Mouse (Mus musculus): ENCODE data around the gene Kcnq2. TPM values are rescaled to one million over a fixed set of nuclear protein-coding genes. Genes with fewer than 3 reads are reported as not detected.

Kcnq2 gene
- total and polyA plus RNA-seq, 3 experiments = 0.19 to 0.57 TPM; not detected in 1

GRCm38 (mm10) chr2:181039356-181039680 lies 95.8 kb downstream of the Kcnq2 start:
- H3K36me3 ChIP-seq (ENCODE audit: control insufficient read depth in 1 of 2, insufficient read depth in 2 of 2, low read length in 2 of 2) = no peaks in the 10 kb centered on the region
- no peaks in the 10 kb centered on the region for H3K4me1 ChIP-seq (ENCODE audit: control insufficient read depth in 1 of 2, insufficient read depth in 2 of 2, low read length in 2 of 2)
- no peak overlapping the region for H3K27ac ChIP-seq (ENCODE audit: control insufficient read depth, low read depth, low read length)
- H3K4me3 ChIP-seq (ENCODE audit: control insufficient read depth in 1 of 2, insufficient read depth in 1 of 2, low read depth in 2 of 2, low read length in 2 of 2) = no peak overlapping the region
- no peaks in the 10 kb centered on the region for H3K79me2 ChIP-seq (ENCODE audit: control insufficient read depth, insufficient read depth, low read length, poor library complexity)
- no peaks in the 10 kb centered on the region for H3K9me3 ChIP-seq (replicated peaks; ENCODE audit: insufficient read depth, low read length)
- DNase-seq (ENCODE audit: low read depth, low spot score) = no peak
- peaks cover 0 to 3% of the 10 kb centered on the region in 2 experiments; a peak in 1 of 4 replicates for H3K27me3 ChIP-seq (ENCODE audit: control insufficient read depth in 1 of 2, insufficient read depth in 2 of 2, low read length in 2 of 2)
- H3K9ac ChIP-seq (ENCODE audit: control insufficient read depth, low read depth, low read length, poor library complexity, severe bottlenecking) = no peak overlapping the region
- no peak for TF ChIP-seq ETS1 (IDR thresholded peaks at IDR 0.05; ENCODE audit: low read depth, low read length)
- no peak for TF ChIP-seq SMC3 (IDR thresholded peaks at IDR 0.05; ENCODE audit: low read depth, low read length)
- no peak for TF ChIP-seq MAX (IDR thresholded peaks at IDR 0.05; ENCODE audit: low read length)
- TF ChIP-seq MYB (IDR thresholded peaks at IDR 0.05; ENCODE audit: low read depth, low read length) = no peak

- Histone ChIP-seq H3K27ac (ENCODE audit: control insufficient read depth, low read depth, low read length) (no peak overlapping the region), H3K4me1 (ENCODE audit: control insufficient read depth in 1 of 2, insufficient read depth in 2 of 2, low read length in 2 of 2) (no peaks in the 10 kb centered on the region), H3K79me2 (ENCODE audit: control insufficient read depth, insufficient read depth, low read length, poor library complexity) (no peaks in the 10 kb centered on the region), H3K9ac (ENCODE audit: control insufficient read depth, low read depth, low read length, poor library complexity, severe bottlenecking) (no peak overlapping the region), H3K36me3 (ENCODE audit: control insufficient read depth in 1 of 2, insufficient read depth in 2 of 2, low read length in 2 of 2) (no peaks in the 10 kb centered on the region), H3K27me3 (ENCODE audit: control insufficient read depth in 1 of 2, insufficient read depth in 2 of 2, low read length in 2 of 2) (peaks cover 0 to 3% of the 10 kb centered on the region in 2 experiments; a peak in 1 of 4 replicates), H3K4me3 (ENCODE audit: control insufficient read depth in 1 of 2, insufficient read depth in 1 of 2, low read depth in 2 of 2, low read length in 2 of 2) (no peak overlapping the region), H3K9me3 (replicated peaks; ENCODE audit: insufficient read depth, low read length) (no peaks in the 10 kb centered on the region)
- DNase-seq (ENCODE audit: low read depth, low spot score) = no peak
- no peak for TF ChIP-seq MEF2A (IDR thresholded peaks at IDR 0.05; ENCODE audit: extremely low read depth, insufficient replicate concordance, low read depth, low read length, poor library complexity, severe bottlenecking)
- no peak for TF ChIP-seq ELF1 (IDR thresholded peaks at IDR 0.05; ENCODE audit: low read depth, low read length)
- no peak for TF ChIP-seq POLR2A (IDR thresholded peaks at IDR 0.05; ENCODE audit: control insufficient read depth in 1 of 2, insufficient read depth in 1 of 2, low read depth in 1 of 2, low read length in 2 of 2, poor library complexity in 1 of 2)
- TF ChIP-seq BHLHE40 (IDR thresholded peaks at IDR 0.05; ENCODE audit: borderline replicate concordance, low read depth, low read length) = no peak
- no peak for TF ChIP-seq TAL1 (IDR thresholded peaks at IDR 0.05; ENCODE audit: low read length)
- TF ChIP-seq POLR2AphosphoS2 (IDR thresholded peaks at IDR 0.05; ENCODE audit: low read length) = no peak
- TF ChIP-seq MAX (IDR thresholded peaks at IDR 0.05; ENCODE audit: low read length) = no peak
- no peak for TF ChIP-seq ZMIZ1 (IDR thresholded peaks at IDR 0.05; ENCODE audit: low read depth, low read length)
- TF ChIP-seq E2F4 (IDR thresholded peaks at IDR 0.05; ENCODE audit: borderline replicate concordance, low read depth, low read length) = no peak
- TF ChIP-seq NELFE (IDR thresholded peaks at IDR 0.05; ENCODE audit: low read depth, low read length) = no peak
These were observed 96.3 kb downstream of the Kcnq2 start for GRCm38 (mm10) chr2:181038644-181039355.

DNA sequence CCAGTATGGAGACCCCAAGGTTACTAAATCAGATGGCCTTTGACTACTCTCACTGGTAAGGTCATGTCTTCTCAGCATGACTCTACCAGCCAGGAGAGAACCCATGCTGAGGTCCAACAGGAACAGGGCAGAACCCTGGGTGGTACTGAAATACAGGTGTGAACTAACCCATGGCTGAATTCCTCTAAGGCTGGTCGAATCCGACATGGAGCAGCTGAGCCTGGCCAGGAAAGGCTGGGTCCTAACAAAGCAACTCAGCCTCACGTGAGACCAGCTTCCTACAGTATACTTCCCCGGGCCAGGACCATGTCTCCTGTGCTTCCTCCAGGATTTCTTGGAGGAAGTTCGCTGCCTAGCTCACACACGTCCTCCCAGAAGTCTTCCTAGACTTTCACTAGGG lies 98.5 kb downstream of the Kcnq2 start:
- Histone ChIP-seq H3K27ac (ENCODE audit: control insufficient read depth, low read depth, low read length) (no peak overlapping the region), H3K27me3 (ENCODE audit: control insufficient read depth in 1 of 2, insufficient read depth in 2 of 2, low read length in 2 of 2) (peaks cover 0 to 3% of the 10 kb centered on the region in 2 experiments; a peak in 1 of 4 replicates), H3K9me3 (replicated peaks; ENCODE audit: insufficient read depth, low read length) (no peaks in the 10 kb centered on the region), H3K9ac (ENCODE audit: control insufficient read depth, low read depth, low read length, poor library complexity, severe bottlenecking) (no peak overlapping the region), H3K4me1 (ENCODE audit: control insufficient read depth in 1 of 2, insufficient read depth in 2 of 2, low read length in 2 of 2) (peaks cover 0 to 12% of the 10 kb centered on the region in 2 experiments; a peak in 2 of 4 replicates), H3K4me3 (ENCODE audit: control insufficient read depth in 1 of 2, insufficient read depth in 1 of 2, low read depth in 2 of 2, low read length in 2 of 2) (no peak overlapping the region), H3K36me3 (ENCODE audit: control insufficient read depth in 1 of 2, insufficient read depth in 2 of 2, low read length in 2 of 2) (no peaks in the 10 kb centered on the region), H3K79me2 (ENCODE audit: control insufficient read depth, insufficient read depth, low read length, poor library complexity) (no peaks in the 10 kb centered on the region)
- DNase-seq (ENCODE audit: low read depth, low spot score) = no peak
- no peak for TF ChIP-seq RAD21 (IDR thresholded peaks at IDR 0.05; ENCODE audit: low read depth, low read length)
- TF ChIP-seq GATA1 (IDR thresholded peaks at IDR 0.05; ENCODE audit: low read depth, low read length) = no peak
- no peak for TF ChIP-seq USF2 (IDR thresholded peaks at IDR 0.05; ENCODE audit: borderline replicate concordance in 1 of 2, insufficient read depth in 1 of 2, low read depth in 1 of 2, low read length in 2 of 2)
- TF ChIP-seq KAT2A (conservative IDR thresholded peaks at IDR 0.05; ENCODE audit: low read depth, low read length) = no peak
- no peak for TF ChIP-seq HCFC1 (IDR thresholded peaks at IDR 0.05; ENCODE audit: low read depth, low read length)
- no peak for TF ChIP-seq MAX (IDR thresholded peaks at IDR 0.05; ENCODE audit: low read length)
- TF ChIP-seq TAL1 (IDR thresholded peaks at IDR 0.05; ENCODE audit: low read length) = no peak
- TF ChIP-seq USF1 (IDR thresholded peaks at IDR 0.05; ENCODE audit: low read depth, low read length) = no peak
- TF ChIP-seq NRF1 (IDR thresholded peaks at IDR 0.05; ENCODE audit: insufficient read depth, low read depth, low read length, poor library complexity, severe bottlenecking) = no peak
- no peak for TF ChIP-seq TCF12 (IDR thresholded peaks at IDR 0.05; ENCODE audit: low read depth, low read length)
- TF ChIP-seq MEF2A (IDR thresholded peaks at IDR 0.05; ENCODE audit: extremely low read depth, insufficient replicate concordance, low read depth, low read length, poor library complexity, severe bottlenecking) = no peak
- no peak for TF ChIP-seq ELF1 (IDR thresholded peaks at IDR 0.05; ENCODE audit: low read depth, low read length)
- no peak for TF ChIP-seq MYC (IDR thresholded peaks at IDR 0.05; ENCODE audit: low read depth, low read length)
- no peak for TF ChIP-seq SIN3A (IDR thresholded peaks at IDR 0.05; ENCODE audit: low read length)
